In the genomic region with DNA sequence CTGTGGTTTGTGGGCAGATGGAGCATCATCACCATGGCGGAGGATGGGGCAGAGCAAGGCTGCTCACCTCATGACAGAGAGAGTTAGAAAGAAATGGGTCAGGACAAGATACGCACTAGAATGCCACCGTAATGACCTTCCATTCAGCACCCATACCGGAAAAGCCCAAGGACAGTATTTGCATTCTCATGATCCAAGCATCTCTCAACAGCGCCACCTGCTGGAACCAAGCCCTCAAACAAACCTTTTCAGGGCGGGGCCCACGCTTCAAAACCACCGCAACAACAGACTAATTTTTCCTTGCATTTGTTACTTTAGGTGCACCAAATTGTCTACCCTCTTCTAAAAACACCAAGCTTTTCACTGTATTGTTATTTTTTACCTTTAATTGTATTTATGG, we compare ENCODE assay signal across 10 mouse cellular contexts. TPM values are rescaled to one million over a fixed set of nuclear protein-coding genes. Genes with fewer than 3 reads are reported as not detected.
DNase-seq lines count a peak whose midpoint lies in the region; ATAC-seq and TF ChIP-seq lines count a peak whose summit lies in the region.
"Had no signal": no experiment of that assay in that cellular context is flagged by ENCODE, and none has a peak within 500 bp of the region (broad histone marks: within the 10 kb centered on the region; RNA-seq: fewer than 3 reads in every experiment).

No protein-coding gene starts in this region.

- H3K9me3 ChIP-seq in heart, embryonic 11.5 days (replicated peaks; ENCODE audit: control insufficient read depth, low read length) = no peaks in the 10 kb centered on the region

- H3K4me1 ChIP-seq in heart, embryonic 11.5 days (ENCODE audit: control insufficient read depth, insufficient read depth, low read length) = no peaks in the 10 kb centered on the region
- H3K4me1 ChIP-seq in bone marrow macrophage, adult 2 months (ENCODE audit: control insufficient read depth, insufficient read depth, low read length) = peaks cover 6% of the 10 kb centered on the region
- H3K4me1 ChIP-seq in embryonic fibroblast, embryonic 13.5 days (ENCODE audit: control insufficient read depth, insufficient read depth, low read length) = no peaks in the 10 kb centered on the region

- 47% methylated on average over 8 of the region's 8 CpGs for WGBS in heart, embryonic 11.5 days (ENCODE audit: insufficient replicate concordance)

- no peak overlapping the region for H3K4me3 ChIP-seq in heart, embryonic 11.5 days (ENCODE audit: low read depth, low read length)
- no peak overlapping the region for H3K4me3 ChIP-seq in bone marrow macrophage, adult 2 months (ENCODE audit: insufficient read depth, low read length)
- H3K4me3 ChIP-seq in embryonic fibroblast, embryonic 13.5 days (ENCODE audit: insufficient read depth, low read length) = no peak overlapping the region
- H3K4me3 ChIP-seq: embryonic facial prominence, embryonic 15.5 days had no signal

- no peak for TF ChIP-seq POLR2A in bone marrow macrophage, adult 2 months (IDR thresholded peaks at IDR 0.05; ENCODE audit: borderline replicate concordance, low read depth, low read length)
- TF ChIP-seq POLR2A in embryonic fibroblast, embryonic 13.5 days (IDR thresholded peaks at IDR 0.05; ENCODE audit: low read depth, low read length) = no peak

- peak; percentile 5 for DNase-seq in heart, adult 8-10 months (ENCODE audit: low spot score)
- DNase-seq in CD8-positive naive resting alpha-beta T cell, adult 2 months (ENCODE audit: low read depth in 2 of 2, low spot score in 2 of 2) = peak; percentile 64 to 73
- peak; percentile 46 to 51 for DNase-seq in layer of hippocampus, postnatal 10 days (ENCODE audit: low spot score in 2 of 2)
- DNase-seq in mesoderm, embryonic 11.5 days (ENCODE audit: low read depth, low spot score) = peak; percentile 61
- DNase-seq in testis, postnatal 14 days (ENCODE audit: low spot score) = peak; percentile 61

- no peaks in the 10 kb centered on the region for H3K27me3 ChIP-seq in heart, embryonic 11.5 days (ENCODE audit: control insufficient read depth, insufficient read depth, low read length)
- H3K27me3 ChIP-seq: embryonic facial prominence, embryonic 15.5 days had no signal

- H3K36me3 ChIP-seq in heart, embryonic 11.5 days (ENCODE audit: control insufficient read depth, insufficient read depth, low read length) = no peaks in the 10 kb centered on the region
- H3K36me3 ChIP-seq: embryonic facial prominence, embryonic 15.5 days had no signal

- H3K9ac ChIP-seq in heart, embryonic 11.5 days (ENCODE audit: low read depth, low read length) = no peak overlapping the region
- H3K9ac ChIP-seq: embryonic facial prominence, embryonic 15.5 days had no signal

- no peak overlapping the region for H3K4me2 ChIP-seq in heart, embryonic 11.5 days
- H3K4me2 ChIP-seq: embryonic facial prominence, embryonic 15.5 days had no signal

- peak; percentile 68 for TF ChIP-seq CTCF in bone marrow macrophage, adult 2 months (IDR thresholded peaks at IDR 0.05; ENCODE audit: low read depth, low read length)
- 0 out of 2 replicates have a peak, but pooled peaks have one; percentile 10 for TF ChIP-seq CTCF in embryonic fibroblast, embryonic 13.5 days (IDR thresholded peaks at IDR 0.05; ENCODE audit: borderline replicate concordance, insufficient read depth, low read length)

- H3K27ac ChIP-seq in heart, embryonic 11.5 days (ENCODE audit: low read depth, low read length) = no peak overlapping the region
- H3K27ac ChIP-seq in bone marrow macrophage, adult 2 months (ENCODE audit: insufficient read depth, low read depth, low read length) = no peak overlapping the region
- no peak overlapping the region for H3K27ac ChIP-seq in embryonic fibroblast, embryonic 13.5 days (ENCODE audit: insufficient read depth, low read length)
- H3K27ac ChIP-seq: embryonic facial prominence, embryonic 15.5 days had no signal

- ATAC-seq in heart, embryonic 11.5 days (replicated peaks; ENCODE audit: insufficient number of reproducible peaks, low FRiP score, low TSS enrichment) = no peak

RNA-seq across cellular contexts. Expression of gene Tex50, which starts 21.6 kb away (rescaled TPM):
- not detected for total RNA-seq in heart, adult 8-10 months (2022)
- 0.17 TPM in 1 of 2 replicates, not detected in the other for polyA plus RNA-seq in heart, embryonic 11.5 days (2014; fragmentation: Nextera tagmentation; extraction: Ambion mirVana)
- polyA plus RNA-seq in bone marrow macrophage, adult 2 months (2012; ENCODE audit: insufficient read depth, insufficient read length, missing spikeins) = not detected in 2 replicates
- polyA plus RNA-seq in embryonic fibroblast, embryonic 13.5 days (2011; ENCODE audit: insufficient read length, low read depth, missing spikeins) = not detected in 2 replicates
- not detected for total RNA-seq in layer of hippocampus, postnatal 10 days (2021)
- polyA plus RNA-seq: limb, embryonic 14.5 days had no signal

RNA-seq across cellular contexts. Expression of gene Ankrd45, which starts 38.2 kb away (rescaled TPM):
- 1 to 10 TPM; 3.0 to 8.4 (median 5.2) TPM for total RNA-seq in heart, adult 8-10 months (2022)
- 2.5 and 3.0 TPM in 2 replicates for polyA plus RNA-seq in heart, embryonic 11.5 days (2014; fragmentation: Nextera tagmentation; extraction: Ambion mirVana)
- not detected in 2 replicates for polyA plus RNA-seq in bone marrow macrophage, adult 2 months (2012; ENCODE audit: insufficient read depth, insufficient read length, missing spikeins)
- polyA plus RNA-seq in embryonic fibroblast, embryonic 13.5 days (2011; ENCODE audit: insufficient read length, low read depth, missing spikeins) = 0.37 and 0.38 TPM in 2 replicates
- 10 to 100 TPM; 27.1 to 29.2 TPM for total RNA-seq in layer of hippocampus, postnatal 10 days (2021)

RNA-seq across cellular contexts. Expression of gene Klhl20, which starts 49.4 kb away (rescaled TPM):
- 10 to 100 TPM in 1 of 4 experiments, 1 to 10 TPM in 3; 7.8 to 10.2 (median 9.3) TPM for total RNA-seq in heart, adult 8-10 months (2022)
- 14.4 and 14.9 TPM in 2 replicates for polyA plus RNA-seq in heart, embryonic 11.5 days (2014; fragmentation: Nextera tagmentation; extraction: Ambion mirVana)
- 19.5 and 21.3 TPM in 2 replicates for polyA plus RNA-seq in bone marrow macrophage, adult 2 months (2012; ENCODE audit: insufficient read depth, insufficient read length, missing spikeins)
- polyA plus RNA-seq in embryonic fibroblast, embryonic 13.5 days (2011; ENCODE audit: insufficient read length, low read depth, missing spikeins) = 24.5 and 29.0 TPM in 2 replicates
- 10 to 100 TPM; 19.9 to 21.8 TPM for total RNA-seq in layer of hippocampus, postnatal 10 days (2021)

Comparison
In these comparisons a context has a peak if more than half of its experiments do, and no peak if none do; other contexts are left out.
1. DNase-seq: peak in every context shown above with its lines; median percentile 68 in CD8-positive naive resting alpha-beta T cell, adult 2 months; 61 in mesoderm, embryonic 11.5 days; 61 in testis, postnatal 14 days; 48 in layer of hippocampus, postnatal 10 days; 5 in heart, adult 8-10 months.